Mouse (Mus musculus) adrenal gland, adult 2 months (tissue): ENCODE measurements around the gene Syne3. TPM values are rescaled to one million over a fixed set of nuclear protein-coding genes. Genes with fewer than 3 reads are reported as not detected.

Source experiments
- DNase-seq: peaks from one replicate; pipeline ENCODE4 v3.0.0; 2021
- polyA plus RNA-seq: library from polyadenylated mRNA; depleted of rRNA; stranded (reverse); fragments of >200 nt; gene quantifications from 2 replicates; pipeline ENCODE4 v1.2.3, GENCODE M21; 2012
- total RNA-seq, 2 experiments: library from RNA; stranded (reverse); gene quantifications; 2 replicates each; pipeline ENCODE4 v1.2.3; 2021

The Syne3 gene
- total and polyA plus RNA-seq, 3 experiments, result 4.3 to 16.1 (median 9.1) TPM

- DNase-seq, result peak; percentile 72
Measured at GRCm38 (mm10) chr12:105000487-105001283, 8.9 kb downstream of the Syne3 start.

GRCm38 (mm10) chr12:104999171-104999570, 10.4 kb downstream of the Syne3 start:
- DNase-seq, result no peak

GRCm38 (mm10) chr12:104998541-104998940, 11.1 kb downstream of the Syne3 start:
- no peak for DNase-seq

GRCm38 (mm10) chr12:104997641-104998293, 11.8 kb downstream of the Syne3 start:
- DNase-seq, result no peak

GRCm38 (mm10) chr12:104997159-104997558, 12.4 kb downstream of the Syne3 start:
- DNase-seq, result no peak

- DNase-seq, result no peak
Measured at GRCm38 (mm10) chr12:104996012-104996728, 13.4 kb downstream of the Syne3 start.

- DNase-seq, result no peak
Measured at GRCm38 (mm10) chr12:104995259-104995876, 14.2 kb downstream of the Syne3 start.

GRCm38 (mm10) chr12:104992838-104993237, 16.8 kb downstream of the Syne3 start:
- peak; percentile 58 for DNase-seq

GRCm38 (mm10) chr12:104992123-104992741, 17.4 kb downstream of the Syne3 start:
- DNase-seq, result no peak

GRCm38 (mm10) chr12:104990741-104991454, 18.7 kb downstream of the Syne3 start:
- no peak for DNase-seq

GRCm38 (mm10) chr12:104987936-104988335, 21.7 kb downstream of the Syne3 start:
- DNase-seq, result no peak

GRCm38 (mm10) chr12:104986781-104987180, 22.8 kb downstream of the Syne3 start:
- no peak for DNase-seq

- DNase-seq, result peak; percentile 58
Measured at GRCm38 (mm10) chr12:104986001-104986400, 23.6 kb downstream of the Syne3 start.

- no peak for DNase-seq
Measured at GRCm38 (mm10) chr12:104985088-104985487, 24.5 kb downstream of the Syne3 start.

GRCm38 (mm10) chr12:104983476-104983875, 26.1 kb downstream of the Syne3 start:
- peak; percentile 86 for DNase-seq

- no peak for DNase-seq
Measured at GRCm38 (mm10) chr12:104978943-104979723, 30.5 kb downstream of the Syne3 start.

GRCm38 (mm10) chr12:104978420-104978819, 31.2 kb downstream of the Syne3 start:
- DNase-seq, result peak; percentile 93

- no peak for DNase-seq
Measured at GRCm38 (mm10) chr12:104976903-104977302, 32.7 kb downstream of the Syne3 start.

GRCm38 (mm10) chr12:104976331-104976817, 33.2 kb downstream of the Syne3 start:
- no peak for DNase-seq

GRCm38 (mm10) chr12:104972860-104973259, 36.7 kb downstream of the Syne3 start:
- peak; percentile 33 for DNase-seq
